Mouse (Mus musculus): ENCODE measurements at regions not wholly inside any gene's neighbourhood (a gene's known extent, or its start where the extent isn't known, plus 50 kb on each side); places are given as distances from the start of the nearest gene placed in this dataset.

DNA sequence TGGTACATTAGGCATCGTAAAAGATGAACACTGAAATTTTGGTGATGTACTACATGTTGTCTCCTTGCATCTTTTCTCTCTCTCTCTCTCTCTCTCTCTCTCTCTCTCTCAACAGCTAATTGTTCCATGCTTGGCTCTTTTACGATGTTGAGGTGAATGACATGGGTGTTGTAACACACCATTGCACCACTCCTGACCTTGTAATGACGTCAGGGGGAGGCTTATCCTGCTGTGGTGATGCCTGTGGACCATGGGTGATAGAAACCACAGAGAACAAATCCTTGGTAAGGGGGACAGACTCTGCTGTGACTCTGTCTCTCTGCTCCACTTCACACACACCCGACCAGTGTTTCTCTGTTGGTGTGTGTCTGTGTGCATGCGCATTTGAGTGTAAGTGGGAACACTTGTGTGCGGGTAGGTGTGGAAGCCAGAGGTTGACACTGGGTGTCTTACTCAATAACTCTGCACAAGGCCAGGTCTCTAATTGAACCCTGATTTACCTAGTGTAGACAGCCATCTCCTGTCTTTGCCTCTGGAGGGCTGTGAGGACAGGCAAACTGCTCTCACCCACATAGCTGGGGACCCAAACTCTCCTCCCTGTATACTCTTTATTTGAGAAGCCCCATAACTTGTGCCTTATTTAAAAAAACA, 88.9 kb upstream of the Rreb1 start:
- TF ChIP-seq CTCF (IDR thresholded peaks at IDR 0.05; ENCODE audit: insufficient read depth, low read depth, low read length) (no peak), POLR2A (IDR thresholded peaks at IDR 0.05; ENCODE audit: insufficient read depth, low read depth, low read length) (no peak)

Data from olfactory bulb, adult 2 months (tissue).